Mouse (Mus musculus) frontal cortex, adult (tissue): ENCODE results near the gene 4921524J17Rik.

Source experiments
- ATAC-seq: cut with Nextera tagmentation; 2 replicates; pipeline ENCODE4 v1.9.2; 2017; ENCODE audit warnings: mild to moderate bottlenecking, moderate library complexity, mixed read lengths; ENCODE audit not compliant: low TSS enrichment

4921524J17Rik gene

DNA sequence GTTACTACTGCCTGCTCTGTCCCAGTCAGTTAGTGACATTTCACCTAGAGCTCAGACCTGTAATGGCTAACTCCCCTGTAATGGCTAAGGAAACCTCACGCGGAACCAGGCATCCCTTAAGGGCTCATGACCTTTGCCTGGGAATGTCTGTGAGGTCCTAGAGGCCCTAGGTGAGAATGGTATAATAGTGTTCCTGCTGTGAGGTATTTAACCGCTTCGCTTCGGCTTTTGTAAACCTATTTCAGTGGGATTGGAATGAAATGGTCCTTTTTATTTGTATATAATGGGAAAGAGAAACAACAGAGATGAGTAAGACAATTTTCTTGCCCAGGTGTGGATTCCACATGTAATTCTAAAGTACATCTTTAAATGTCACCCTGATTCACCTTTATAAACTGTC, 8.9 kb upstream of the 4921524J17Rik start:
- no peak for ATAC-seq

DNA sequence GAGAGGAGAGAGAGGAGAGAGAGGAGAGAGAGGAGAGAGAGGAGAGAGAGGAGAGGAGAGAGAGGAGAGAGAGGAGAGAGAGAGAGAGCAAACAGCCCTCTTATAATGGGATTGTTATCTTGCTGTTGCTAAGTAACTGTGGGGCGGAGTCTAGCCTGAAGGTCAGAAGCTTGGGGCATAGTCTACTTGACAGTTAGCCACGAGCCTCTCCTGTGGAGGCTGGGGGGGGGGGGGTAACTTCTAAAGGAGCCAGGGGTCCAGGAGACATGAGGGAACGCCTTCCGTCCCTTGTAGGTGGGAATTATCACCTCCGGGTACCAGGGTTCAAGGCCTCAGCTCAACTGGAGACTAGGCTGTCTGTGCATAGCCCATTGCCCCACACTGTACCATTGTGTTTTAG, 3.1 kb upstream of the 4921524J17Rik start:
- no peak for ATAC-seq

DNA sequence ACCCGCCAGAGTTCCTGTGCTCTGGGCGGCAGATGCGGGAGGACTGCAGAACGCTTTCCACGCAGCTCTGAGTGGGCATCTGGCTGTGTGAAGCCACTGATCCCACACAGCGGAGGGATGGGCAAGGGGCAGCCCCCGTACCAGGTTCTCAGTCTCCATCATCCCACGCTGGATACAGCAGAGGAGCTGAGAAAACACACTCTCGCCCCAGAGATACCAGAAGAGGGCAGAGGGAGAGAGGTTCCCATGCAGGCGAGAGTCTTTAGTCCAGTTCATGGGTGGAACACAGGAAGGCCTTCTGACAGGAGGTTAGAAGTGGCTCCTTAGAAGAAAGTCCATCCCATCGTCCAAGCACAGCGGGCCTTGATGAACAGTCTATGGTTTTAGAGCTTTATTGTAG, 2.2 kb upstream of the 4921524J17Rik start:
- ATAC-seq: no peak

DNA sequence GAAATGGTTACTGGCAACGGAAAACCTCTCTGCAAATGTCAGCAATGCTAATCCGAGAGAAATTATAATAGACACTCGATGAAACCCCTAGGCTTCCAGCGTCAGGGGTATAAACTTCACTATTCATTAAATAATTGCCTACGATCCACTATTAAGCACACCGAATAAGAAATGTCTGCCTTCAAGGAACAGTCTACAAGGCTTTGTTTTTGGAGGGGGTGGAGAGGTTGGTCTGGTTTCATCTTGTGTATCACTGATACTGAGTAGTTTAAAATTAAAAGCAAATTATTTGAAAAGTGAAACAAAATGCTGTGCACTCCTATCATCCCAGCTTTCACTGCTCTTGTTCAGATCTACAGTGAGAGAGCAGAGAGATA, 372 bp upstream of the 4921524J17Rik start:
- peak; percentile 39 for ATAC-seq

DNA sequence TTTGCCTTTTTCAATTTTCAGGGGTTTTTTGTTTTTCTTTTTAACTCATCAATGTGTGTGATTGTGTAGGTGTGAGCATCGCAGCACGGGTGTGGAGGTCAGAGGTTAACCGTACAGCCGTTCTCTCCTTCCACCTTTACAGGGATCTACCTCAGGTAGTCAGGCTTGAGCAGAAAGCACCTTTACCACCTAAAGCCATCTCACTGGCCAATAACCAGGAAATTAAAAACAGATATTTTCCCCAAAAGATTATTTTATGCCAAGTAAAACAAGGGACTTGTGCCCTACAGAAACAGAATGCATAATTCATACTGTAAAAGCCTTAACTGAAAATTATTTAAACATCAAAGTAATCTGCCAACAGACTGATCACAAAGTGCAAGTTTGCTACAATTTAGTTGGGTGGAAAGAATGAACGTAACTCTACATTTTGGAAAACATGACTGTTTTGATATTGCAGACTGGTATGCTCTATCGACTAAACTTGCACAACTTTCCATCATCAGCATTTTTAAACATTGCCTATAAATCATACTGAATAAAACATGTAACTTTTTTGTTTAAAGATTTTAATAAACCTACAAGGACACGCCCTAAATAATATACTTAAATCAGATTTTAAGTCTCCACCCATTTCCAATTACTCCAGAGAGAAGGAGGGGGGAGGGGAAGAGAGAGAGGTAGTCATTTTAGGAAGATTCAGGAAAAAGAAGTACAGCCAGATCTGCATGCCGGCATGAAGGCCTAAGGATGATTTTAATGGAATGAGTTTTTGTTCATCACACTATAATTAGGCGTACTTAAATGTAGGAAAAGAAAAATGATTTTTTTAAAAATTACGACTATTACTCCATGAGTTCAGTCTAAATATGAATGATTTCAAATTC, 1.1 kb downstream of the 4921524J17Rik start:
- ATAC-seq: no peak

DNA sequence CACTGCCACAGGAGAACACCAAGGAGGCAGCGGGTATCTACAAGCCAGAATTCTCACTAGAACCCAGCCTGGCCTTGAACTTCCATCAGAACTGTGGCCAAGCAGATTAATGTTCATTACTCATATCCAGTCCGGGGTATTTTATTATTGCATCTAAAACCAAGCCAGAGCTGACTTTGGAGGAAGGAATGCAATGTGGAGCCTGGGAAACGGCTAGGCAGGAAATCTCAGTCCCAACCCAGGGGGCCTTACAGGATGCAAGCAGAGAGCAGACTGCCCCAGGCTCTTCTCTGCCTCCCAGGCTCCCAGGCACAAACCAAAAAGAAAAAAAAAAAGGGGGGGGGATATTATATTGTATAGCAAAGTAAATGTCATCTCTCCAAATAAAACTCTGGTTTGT, 1.8 kb downstream of the 4921524J17Rik start:
- no peak for ATAC-seq

DNA sequence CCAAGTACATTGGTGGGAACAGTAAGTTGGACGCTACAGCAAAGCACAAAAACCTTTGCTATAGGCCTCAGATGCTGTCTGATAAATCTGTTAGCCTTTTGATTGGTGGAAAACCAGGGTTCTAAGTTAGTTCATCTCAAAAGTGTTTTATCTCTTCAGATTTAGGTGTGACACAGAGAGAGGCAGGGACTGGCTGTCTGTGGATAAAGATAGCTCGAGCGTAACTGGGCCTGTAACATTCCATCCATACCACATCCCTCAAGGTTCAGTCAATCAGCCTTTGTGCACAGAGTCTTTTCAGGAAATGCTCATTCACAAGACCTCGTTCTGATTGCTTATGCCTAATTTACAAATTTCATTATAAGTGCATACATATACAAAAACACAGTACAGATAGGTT, 3.4 kb downstream of the 4921524J17Rik start:
- peak; percentile 29; the same call in 1 of the 2 replicates for ATAC-seq

DNA sequence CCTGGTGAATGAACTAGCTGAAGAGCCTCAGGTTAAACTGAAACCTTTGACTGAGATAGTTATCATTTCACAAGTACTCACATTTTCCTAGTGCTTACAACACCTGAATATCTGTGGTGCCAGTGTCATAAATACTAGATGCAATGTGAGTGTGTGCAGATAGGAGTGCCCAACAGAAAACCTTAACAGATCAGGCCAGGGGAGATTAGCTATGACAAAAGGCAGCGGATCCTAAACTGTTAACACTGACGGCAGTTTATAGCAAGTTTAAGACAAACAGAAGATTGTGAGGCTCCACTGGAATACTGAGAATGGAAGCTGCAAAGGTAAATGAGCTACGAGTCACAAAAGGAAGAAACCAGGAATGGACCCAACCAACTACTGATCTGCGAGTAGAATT, 5.6 kb downstream of the 4921524J17Rik start:
- ATAC-seq: no peak

DNA sequence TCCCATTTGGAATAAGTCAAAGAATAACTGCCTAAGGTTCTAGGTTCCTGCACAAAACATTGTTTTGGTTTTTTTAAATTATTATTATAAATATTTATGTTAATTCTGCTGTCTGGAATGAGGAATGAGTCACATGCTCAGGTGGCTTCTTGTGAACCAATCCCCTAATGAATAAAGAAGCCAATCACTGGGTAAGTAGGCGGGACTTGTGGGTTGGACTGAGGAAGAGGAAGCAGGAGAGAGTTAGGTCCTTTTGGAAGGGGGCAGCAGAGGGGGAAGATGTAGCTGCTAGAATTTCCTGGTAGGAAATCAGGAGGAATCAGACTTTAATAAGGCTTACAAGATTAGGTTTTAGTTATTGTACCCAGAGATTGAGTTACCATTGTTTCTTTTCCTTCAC, 11.3 kb downstream of the 4921524J17Rik start:
- no peak for ATAC-seq

DNA sequence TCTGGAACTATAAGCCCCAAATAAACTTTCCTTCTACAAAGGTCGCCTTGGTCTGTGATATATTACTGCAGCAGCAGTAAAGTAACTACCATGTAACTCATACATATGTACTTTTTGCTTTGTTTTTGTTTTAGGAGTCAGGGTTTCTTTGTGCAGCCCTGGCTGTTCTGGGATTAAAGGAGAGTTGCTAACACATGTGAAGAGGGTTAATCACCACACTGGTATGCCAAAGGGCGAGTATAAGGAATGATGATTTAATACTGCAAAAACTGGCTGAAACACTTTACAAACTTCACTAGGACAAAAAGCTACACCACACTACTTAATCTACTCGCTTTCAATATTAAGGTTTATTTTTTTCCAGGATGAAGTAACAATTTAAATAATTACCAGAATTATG, 24.1 kb downstream of the 4921524J17Rik start:
- no peak for ATAC-seq

DNA sequence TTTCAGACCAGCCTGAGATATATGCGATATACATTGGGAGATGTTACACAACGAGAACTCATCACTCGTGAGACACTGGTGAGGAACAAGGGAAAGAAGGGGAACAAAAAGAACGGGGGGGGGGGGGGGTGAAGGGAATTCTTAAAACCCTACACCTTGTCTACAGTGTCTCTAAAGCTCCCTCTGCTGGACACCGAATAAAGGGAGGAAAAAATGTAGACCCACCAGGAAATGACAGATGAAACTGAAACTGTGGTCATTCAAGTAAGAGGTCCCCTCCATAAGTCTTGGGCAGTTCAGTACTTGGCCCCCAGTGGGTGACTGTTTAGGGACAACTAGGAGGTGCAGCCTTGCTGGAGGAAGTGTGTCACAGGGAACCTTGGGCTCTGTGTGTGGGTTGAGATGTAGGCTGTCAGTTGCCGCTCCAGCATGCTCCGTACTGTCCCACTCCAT, 24.6 kb downstream of the 4921524J17Rik start:
- ATAC-seq: peak; percentile 81

DNA sequence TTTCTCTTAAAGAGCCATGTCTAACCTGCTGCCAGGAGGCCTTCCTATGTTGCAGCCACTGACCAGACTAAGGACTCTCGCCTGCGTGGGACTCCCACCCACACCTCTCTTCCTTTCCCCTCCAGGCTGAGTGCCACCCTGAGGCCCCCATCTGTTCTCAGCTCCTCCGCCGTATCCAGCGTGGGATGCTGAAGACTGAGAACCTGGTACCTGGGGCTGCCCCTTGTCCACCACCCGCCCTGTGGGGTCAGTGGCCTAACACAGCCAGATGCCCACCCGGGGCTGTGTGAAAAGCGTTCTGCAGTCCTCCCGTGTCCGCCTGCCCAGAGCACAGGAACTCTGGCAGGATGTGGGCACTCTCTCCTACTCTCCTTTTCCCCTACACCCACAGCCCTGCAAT, 26.7 kb downstream of the 4921524J17Rik start:
- ATAC-seq: peak; percentile 20; the same call in 1 of the 2 replicates

DNA sequence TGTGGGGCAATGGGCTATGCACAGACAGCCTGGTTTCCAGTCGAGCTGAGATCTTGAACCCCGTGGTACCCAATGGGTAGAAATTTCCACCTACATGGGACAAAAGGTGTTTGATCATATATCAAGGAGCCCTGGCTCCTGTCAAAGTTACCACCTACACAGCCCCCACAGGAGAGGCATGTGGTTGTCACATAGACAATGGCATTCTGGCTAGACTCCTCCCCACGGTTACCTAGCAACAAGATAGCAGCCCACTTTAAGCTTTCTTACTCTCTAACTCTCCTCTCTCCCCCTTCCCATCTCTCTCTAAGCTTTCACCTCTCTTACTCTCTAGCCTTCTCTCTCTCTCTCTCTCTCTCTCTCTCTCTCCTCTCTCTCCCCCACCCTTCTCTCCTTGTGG, 27.2 kb downstream of the 4921524J17Rik start:
- ATAC-seq: no peak

DNA sequence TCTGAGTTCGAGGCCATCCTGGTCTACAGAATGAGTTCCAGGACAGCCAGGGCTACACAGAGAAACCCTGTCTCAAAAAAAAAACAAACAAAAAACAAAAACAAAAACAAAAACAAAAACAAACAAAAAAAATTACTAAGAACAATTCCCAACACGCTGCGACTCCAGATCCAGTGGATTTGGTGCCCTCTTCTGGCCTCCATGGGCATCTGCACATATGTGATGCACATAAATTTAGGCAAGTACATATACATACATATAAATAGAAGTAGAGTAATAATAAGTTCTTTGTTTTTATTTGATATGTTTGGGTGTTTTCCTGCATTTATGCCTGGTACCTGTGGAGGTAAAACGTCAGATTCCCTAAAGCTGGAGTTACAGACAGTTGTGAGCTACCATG, 34.1 kb downstream of the 4921524J17Rik start:
- ATAC-seq: no peak

DNA sequence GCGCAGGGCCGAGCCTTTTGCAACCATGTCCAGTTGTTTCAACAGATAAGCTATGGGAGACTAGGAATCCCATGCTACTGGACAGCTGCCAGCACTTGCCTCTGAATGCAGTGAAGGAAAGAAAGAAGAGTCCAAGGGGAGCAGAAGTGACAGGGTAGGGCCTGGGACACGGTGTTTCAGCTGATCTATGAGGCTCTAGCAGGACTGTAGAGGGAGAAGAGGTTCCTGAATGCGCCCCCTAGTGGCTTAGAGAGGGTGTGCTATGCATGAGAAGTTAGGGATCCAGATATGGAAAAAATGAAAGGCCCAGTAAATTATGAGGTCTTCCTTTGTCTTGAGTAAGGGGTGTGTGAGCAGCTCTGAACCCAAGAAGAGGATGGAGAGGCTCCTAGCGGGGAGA, 35.1 kb downstream of the 4921524J17Rik start:
- peak; percentile 74 for ATAC-seq

DNA sequence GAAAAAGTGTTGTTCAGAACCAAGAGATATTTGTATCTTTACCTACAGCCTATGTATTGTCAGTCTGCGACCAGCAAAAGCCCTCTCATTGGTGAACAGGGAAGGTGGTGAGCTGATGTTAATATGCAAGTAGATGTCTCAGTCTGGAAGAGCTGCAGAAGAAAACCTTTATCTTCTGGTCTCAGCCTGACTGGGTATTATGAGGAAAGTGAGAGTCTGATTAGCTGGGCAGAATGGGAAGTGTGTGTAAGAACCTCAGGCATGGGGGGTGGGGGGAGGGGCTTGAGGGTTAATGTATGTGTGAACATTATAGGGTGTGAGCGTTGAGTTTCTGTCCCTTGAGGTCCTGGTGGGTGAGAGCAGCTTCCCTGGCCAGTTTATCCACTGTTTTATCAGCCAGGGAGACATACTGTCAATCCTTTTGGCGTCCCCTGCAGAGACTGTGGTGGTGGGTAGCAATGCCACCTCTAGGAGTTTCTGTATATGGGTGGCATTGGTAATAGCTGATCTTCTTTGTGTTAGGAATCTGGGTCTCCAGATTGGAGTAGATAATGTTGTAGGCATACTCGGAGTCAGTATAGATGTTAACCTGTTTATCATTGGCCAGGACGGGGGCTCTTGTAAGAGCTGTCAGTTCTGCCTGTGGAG, 36.1 kb downstream of the 4921524J17Rik start:
- no peak for ATAC-seq

DNA sequence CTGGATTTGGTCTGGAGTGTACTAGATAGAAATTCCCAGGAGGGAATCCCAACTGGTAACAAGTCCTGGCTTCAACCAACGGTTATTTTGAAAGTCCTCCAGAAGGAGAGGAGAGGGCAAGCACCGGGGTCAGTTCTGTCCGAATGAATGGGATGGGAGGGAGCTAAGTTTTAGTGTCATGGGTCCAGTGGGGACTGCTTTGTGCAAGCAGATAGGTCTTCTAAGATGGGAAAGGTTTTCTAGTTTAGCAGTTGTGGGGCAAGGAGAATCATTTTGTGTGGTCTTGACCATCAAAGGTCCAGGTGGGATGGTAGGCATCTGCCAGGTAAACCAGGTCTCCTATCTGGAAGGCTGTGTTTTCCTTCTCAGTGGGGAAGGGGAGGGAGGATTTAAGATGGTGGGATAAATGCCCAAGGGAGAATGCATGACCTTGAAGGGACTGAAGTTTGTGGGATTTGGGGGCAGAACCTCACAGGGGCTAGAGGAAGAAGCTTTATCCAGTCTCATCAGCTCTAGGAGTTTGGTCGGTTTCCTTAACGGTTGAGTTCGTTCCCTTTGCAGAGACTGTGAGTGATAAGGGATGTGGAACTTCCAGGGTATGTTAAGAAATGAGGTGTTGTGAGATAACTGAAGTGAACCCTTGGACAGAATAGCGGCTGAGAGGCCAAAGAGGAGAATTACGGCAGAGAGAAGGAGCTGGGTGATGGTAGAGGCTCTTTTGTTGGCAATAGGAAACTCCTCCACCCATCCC, 36.8 kb downstream of the 4921524J17Rik start:
- ATAC-seq: no peak

DNA sequence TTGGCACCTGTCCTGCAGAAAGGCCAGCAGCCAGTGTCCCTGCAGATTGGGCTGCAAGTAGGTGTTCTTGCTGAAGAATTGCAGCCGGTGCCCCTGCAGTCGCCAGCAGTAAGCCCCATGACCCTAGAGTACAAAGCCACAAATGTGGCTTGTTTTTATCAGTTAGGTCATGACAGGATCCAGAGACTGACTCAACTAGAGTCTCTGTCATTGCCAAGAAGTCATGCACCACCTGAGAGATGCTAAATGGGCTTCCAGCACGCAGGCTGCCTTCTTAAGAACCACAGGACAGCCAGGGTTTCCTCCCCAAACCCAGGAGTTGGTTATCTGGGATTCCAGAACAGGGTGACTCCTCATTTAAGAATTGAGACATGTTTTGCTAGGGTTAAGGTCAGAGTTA, 37.6 kb downstream of the 4921524J17Rik start:
- ATAC-seq: no peak

DNA sequence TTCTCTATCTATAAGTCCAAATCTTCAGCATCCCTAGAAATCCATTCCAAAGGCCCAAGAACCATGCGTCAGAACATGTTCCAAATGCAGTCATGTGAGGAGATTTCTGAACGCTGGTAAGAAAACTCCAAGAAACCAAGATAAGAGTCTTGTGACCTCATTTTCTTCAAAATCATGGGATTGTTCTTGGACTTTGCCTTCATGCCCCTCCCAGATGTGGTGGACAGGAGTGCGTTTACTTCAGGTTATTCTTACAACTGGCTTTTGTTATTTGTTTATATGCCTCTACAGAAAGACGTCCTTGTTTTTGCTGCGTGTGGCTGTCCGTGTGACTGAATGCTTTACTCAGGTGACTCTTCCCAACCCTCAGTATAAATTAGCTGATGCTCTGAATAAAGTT, 39.4 kb downstream of the 4921524J17Rik start:
- no peak for ATAC-seq

DNA sequence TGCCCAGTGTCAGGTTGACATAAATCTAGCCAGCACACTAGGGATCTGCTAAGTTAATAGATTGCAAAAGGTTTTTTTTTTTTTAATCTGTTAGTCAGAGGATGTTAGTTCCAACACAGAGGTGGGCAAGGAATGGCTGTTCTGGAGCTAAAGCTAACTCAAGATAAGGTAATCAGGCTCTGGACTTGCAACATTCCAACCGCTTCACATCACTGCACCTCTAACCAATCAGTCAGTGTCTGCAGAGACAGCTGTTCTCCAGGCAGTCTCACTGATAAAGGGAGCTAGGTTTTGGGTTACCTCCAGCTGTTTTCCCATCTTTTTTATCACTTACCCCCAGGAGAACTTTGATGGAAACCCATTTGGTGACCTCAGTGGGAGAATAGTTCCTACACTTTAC, 41.2 kb downstream of the 4921524J17Rik start:
- ATAC-seq: no peak

DNA sequence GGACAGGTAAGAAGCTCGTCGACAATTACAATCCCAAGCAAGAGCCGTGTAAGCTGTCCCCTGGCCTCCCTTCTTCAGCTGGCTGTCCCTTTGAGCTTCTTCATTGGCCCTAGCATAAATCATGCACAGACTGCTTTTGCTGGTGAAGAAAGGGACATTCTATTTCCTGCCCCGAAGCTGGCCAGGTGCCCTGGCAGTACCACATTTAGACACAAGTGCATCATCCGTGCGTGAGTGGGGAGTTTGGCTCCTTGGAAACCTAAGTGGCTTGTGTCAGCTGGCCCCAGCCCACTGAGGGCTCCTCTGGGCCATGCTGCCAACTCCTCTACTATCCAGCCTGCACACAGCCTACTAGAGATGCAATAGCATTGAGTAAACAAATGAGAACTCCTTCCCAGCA, 46.4 kb downstream of the 4921524J17Rik start, which contains the start of gene Mylk3:
TSS of gene Mylk3 (minus strand) at position 141 of the 400 bp plus-strand sequence.
- peak; percentile 77 for ATAC-seq

DNA sequence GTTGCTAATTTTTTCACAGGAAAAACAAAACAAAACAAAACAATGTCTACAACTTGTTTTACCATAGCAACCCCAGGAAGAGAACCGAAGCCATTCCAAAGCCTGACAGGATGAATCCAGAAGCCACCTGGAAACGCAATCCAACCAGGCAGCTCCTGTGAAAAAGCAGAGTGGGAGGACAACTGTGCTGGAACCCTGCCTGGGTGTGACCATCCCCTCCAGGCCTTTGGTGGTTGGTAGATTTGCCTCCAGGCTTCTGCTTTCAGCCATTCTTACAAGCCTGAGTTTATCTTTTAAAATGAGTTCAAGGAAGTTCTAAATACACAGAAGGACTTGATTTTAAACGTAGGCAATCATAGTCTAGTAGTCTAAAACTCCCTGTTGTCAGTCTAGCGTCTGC, 50.7 kb downstream of the 4921524J17Rik start:
- ATAC-seq: peak; percentile 35; the same call in 1 of the 2 replicates
